Mouse (Mus musculus) neutrophil, adult 5-6 weeks (primary cell): ENCODE measurements at regions not wholly inside any gene's neighbourhood (a gene's known extent, or its start where the extent isn't known, plus 50 kb on each side); places are given as distances from the start of the nearest gene placed in this dataset.
A peak's percentile ranks its signal among the peaks of the same experiment; 100 is the strongest.

ENCODE experiments used
- ATAC-seq: fragments of 151-379, 151-347 bp; 2 replicates; pipeline ENCODE4 v1.8.0; 2017; ENCODE audit warnings: mild to moderate bottlenecking, moderate TSS enrichment; ENCODE audit not compliant: insufficient number of reproducible peaks, poor library complexity, low FRiP score, severe bottlenecking; ENCODE audit errors: extremely low read depth

- no peak for ATAC-seq
These were observed 161.3 kb downstream of the Gm5426 start for GRCm38 (mm10) chr10:96297658-96298057.

GRCm38 (mm10) chr10:96298566-96298965 lies 162.2 kb downstream of the Gm5426 start:
- ATAC-seq = peak; percentile 94

GRCm38 (mm10) chr10:96305701-96306100 lies 169.3 kb downstream of the Gm5426 start:
- no peak for ATAC-seq

GRCm38 (mm10) chr10:96308713-96309445 lies 172.5 kb downstream of the Gm5426 start:
- 0 out of 2 replicates have a peak, but pooled peaks have one; percentile 1 for ATAC-seq

GRCm38 (mm10) chr10:96309766-96310165 lies 173.4 kb downstream of the Gm5426 start:
- ATAC-seq = no peak

GRCm38 (mm10) chr10:96325297-96325696 lies 188.9 kb downstream of the Gm5426 start:
- no peak; the same call in 1 of the 2 replicates for ATAC-seq

GRCm38 (mm10) chr10:96330639-96331487 lies 194.5 kb downstream of the Gm5426 start:
- ATAC-seq = no peak

- ATAC-seq = peak; percentile 73
These were observed 196.4 kb downstream of the Gm5426 start for GRCm38 (mm10) chr10:96332731-96333201.

- peak; percentile 75 for ATAC-seq
These were observed 196.8 kb downstream of the Gm5426 start for GRCm38 (mm10) chr10:96333224-96333623.

- ATAC-seq = no peak
These were observed 199.9 kb downstream of the Gm5426 start for GRCm38 (mm10) chr10:96336271-96336670.

GRCm38 (mm10) chr10:96337088-96337666 lies 200.8 kb downstream of the Gm5426 start:
- ATAC-seq = no peak

GRCm38 (mm10) chr10:96337797-96338608 lies 201.6 kb downstream of the Gm5426 start:
- peak; percentile 67 for ATAC-seq

GRCm38 (mm10) chr10:96338609-96338978 lies 202.2 kb downstream of the Gm5426 start:
- ATAC-seq = peak; percentile 68

- ATAC-seq = no peak
These were observed 206.1 kb downstream of the Gm5426 start for GRCm38 (mm10) chr10:96342476-96342875.

GRCm38 (mm10) chr10:96343666-96344065 lies 207.3 kb downstream of the Gm5426 start:
- no peak for ATAC-seq

GRCm38 (mm10) chr10:96350692-96351091 lies 214.3 kb downstream of the Gm5426 start:
- no peak for ATAC-seq

- ATAC-seq = no peak
These were observed 214.9 kb downstream of the Gm5426 start for GRCm38 (mm10) chr10:96351320-96351719.

GRCm38 (mm10) chr10:96356980-96357624 lies 220.7 kb downstream of the Gm5426 start:
- no peak for ATAC-seq
